Mouse (Mus musculus) cerebellum, adult 18-20 months (tissue): ENCODE measurements around the gene Msln.

Experiments
- DNase-seq, 2 experiments: peaks; one replicate each; pipeline ENCODE4 v3.0.0; 2021

Gene Msln

GRCm38 (mm10) chr17:25723470-25723869 is 30.7 kb downstream of the Msln start:
- no peak for DNase-seq

GRCm38 (mm10) chr17:25721476-25721875 is 32.7 kb downstream of the Msln start:
- no peak for DNase-seq

- no peak for DNase-seq
Observed at GRCm38 (mm10) chr17:25717691-25718090, 36.5 kb downstream of the Msln start.

- no peak for DNase-seq
Observed at GRCm38 (mm10) chr17:25716711-25717637, 37.2 kb downstream of the Msln start, which contains the start of gene Gng13. Gng13 (plus strand) TSS chr17:25717171.

GRCm38 (mm10) chr17:25716130-25716529 is 38.0 kb downstream of the Msln start:
- DNase-seq, result no peak

GRCm38 (mm10) chr17:25715627-25716026 is 38.6 kb downstream of the Msln start:
- no peak for DNase-seq

GRCm38 (mm10) chr17:25711136-25711535 is 43.0 kb downstream of the Msln start:
- no peak for DNase-seq

- no peak for DNase-seq
Observed at GRCm38 (mm10) chr17:25709994-25710393, 44.2 kb downstream of the Msln start.

GRCm38 (mm10) chr17:25700863-25701496 is 53.2 kb downstream of the Msln start:
- no peak for DNase-seq
